Mouse (Mus musculus): ENCODE measurements around the gene Zfp599.
"Not testable (repeated sequence)": the region's sequence is repeated elsewhere in the genome, so short reads cannot be mapped to it uniquely, and the experiment has no call there.

Zfp599 gene

DNA sequence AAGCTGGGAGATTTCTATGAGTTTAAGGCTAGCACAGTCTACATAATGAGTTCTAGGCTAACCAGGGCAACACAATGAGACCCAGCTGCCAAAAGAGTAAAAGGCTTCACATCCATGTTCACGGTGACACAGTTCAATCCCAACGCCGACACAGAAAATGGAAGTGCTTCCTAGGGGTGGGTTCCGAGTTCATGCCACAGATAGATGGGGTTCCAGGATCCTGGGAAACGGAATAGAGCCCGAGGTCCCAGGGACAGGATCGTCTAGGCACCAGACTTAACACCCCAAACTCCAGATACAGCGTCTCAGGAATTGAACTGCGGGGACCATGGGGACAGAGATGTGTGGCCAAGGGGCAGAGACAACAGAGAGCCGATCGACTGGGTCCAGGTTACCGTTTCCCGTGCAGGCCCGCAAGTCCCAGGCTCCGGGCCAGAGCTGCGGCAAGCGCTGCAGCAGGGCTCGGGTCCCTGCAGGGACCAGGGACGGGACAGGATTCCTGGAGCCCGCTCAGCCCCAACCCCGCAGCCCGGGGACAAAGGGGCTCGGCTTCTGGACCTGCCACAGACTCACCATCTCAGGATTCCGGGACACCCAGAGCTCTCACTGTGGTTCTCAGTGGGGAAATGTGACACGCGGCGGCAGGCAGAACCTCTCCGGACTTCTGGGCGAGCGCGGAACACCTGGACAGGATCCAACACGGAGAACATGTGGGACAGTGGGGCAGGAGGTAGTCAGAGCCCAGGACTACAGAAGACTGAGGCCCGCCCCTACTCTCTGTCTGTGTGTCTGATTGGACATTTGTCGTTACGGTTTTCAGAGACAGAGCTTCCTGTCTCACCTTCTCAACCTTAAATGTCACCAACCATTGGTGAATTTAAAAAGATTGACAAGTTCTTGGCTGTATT is at the start of gene Zfp599:
Zfp599 (minus strand) TSS at position 712 of the 908 bp plus-strand sequence.
- peak; percentile 34 for DNase-seq (ENCODE audit: low spot score)

DNA sequence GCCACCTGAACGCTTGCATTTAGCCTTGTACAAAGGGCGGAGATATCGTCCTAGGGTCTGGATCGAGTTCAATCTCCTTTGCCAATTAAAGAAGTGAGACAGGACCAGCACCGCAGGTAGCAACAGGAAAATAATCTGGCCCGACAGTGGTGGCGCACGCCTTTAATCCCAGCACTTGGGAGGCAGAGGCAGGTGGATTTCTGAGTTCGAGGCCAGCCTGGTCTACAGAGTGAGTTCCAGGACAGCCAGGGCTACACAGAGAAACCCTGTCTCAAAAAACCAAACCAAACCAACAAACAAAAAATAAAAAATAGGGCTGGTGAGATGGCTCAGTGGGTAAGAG is 48.2 kb upstream of the Zfp599 start:
- DNase-seq (ENCODE audit: low spot score), result not testable (repeated sequence)

DNA sequence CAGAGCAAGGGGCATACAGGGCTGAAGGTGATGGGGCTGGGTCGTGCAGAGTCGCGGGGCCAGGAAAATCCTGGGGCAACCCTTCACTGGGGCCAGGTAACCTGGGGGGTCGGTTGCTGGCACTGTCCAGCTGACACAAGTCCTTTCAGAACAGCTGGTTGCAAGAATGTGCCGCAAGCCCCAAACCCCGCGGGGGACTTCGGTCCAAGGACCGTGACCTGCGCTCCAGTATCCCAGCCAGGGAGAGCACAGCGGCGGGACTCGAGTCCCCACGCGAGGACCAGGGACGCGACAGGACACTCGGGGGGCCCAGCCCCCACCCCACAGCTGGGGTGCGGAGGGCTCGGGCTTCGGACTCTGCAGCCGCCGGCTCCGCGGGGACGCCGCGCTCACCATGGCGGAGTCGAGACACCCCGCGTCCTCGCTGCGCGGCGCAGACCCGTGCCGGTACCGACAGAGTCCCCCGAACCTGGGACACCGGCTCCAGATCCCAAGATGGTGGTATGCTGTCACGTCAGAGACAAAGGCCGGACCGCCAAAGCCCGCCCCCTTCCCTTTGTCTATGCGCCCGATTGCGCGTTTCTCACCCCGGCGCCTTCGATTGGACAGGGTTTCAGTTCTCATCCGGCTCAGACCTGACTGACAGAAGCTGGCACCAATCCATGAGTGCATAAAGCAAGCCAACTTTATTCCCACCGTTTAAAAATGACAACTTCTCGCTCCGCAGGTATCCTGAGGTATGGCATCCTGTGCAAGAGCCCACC is 47.6 kb upstream of the Zfp599 start, which contains the start of gene Zfp810:
Zfp810 (minus strand) TSS at position 493 of the 764 bp plus-strand sequence.
- peak; percentile 81 for DNase-seq (ENCODE audit: low spot score)

DNA sequence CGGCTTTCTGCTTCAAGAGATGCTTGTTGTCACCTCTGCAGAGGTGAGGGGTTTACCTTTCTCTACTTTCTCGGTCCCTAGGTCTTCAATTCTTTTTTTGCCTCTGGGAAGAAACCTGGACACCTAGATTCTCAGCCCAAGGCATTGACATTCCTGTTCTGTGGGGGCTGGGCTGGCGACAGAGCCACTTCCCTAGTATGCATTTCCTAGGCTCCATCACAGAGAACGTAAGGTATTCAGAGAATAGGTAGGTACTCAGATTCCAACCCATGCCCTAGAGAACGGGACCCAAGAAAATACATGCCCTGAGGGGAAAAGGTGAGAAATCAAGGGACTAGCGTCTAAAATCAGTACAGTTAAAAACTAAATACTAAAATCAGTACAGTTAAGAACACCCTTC is 47.0 kb upstream of the Zfp599 start:
- no peak for DNase-seq (ENCODE audit: low spot score)

DNA sequence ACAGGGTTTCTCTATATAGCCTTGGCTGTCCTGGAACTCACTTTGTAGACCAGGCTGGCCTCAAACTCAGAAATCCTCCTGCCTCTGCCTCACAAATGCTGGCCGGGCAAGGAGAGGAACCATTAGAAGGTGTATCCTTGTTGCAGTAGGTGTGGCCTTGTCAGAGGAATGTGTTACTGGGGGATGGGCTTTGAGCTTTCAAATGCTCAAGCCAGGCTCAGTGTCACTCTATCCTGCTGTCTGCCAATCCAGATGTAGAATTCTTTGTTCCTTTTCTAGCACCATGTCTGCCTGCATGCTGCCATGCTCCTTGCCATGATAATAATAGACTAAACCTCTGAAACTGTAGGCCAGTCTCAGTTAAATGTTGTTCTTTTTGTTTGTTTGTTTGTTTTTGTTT is 42.5 kb upstream of the Zfp599 start:
- DNase-seq (ENCODE audit: low spot score), result no peak

DNA sequence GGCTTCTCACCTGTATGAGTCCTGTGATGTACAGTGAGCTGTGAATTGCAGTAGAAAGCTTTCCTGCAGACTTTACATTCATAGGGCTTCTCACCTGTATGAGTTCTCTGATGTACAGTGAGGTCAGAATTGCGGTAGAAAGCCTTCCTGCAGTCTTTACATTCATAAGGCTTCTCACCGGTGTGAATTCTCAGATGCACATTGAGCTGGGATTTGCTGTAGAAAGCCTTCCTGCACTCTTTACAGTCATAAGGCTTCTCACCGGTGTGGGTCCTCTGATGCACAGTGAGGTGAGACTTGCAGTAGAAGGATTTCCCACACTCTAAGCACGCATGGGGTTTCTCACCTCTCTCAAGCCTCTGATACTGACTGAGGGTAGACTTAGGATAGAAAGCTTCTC is 19.0 kb upstream of the Zfp599 start:
- no peak for DNase-seq (ENCODE audit: low spot score)

DNA sequence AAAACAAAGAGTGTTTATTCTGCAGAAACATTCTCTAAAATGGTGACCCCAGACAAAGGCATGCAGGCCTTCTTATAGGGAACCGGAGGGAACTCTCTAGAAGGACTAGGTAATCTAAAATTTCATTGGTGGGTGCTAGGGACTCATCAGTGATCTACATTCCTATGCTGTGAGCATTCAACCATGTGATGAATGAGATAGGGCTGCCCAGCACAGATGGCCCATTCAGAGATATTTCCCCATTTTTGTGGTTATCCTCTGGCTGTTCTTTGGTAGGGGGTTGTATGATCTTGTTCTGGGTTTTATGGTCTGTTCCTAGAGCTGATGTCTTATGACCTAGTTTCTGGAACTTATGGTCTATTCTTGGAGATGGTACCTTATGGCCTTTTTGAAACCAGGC is 9.2 kb upstream of the Zfp599 start:
- no peak for DNase-seq (ENCODE audit: low spot score)

DNA sequence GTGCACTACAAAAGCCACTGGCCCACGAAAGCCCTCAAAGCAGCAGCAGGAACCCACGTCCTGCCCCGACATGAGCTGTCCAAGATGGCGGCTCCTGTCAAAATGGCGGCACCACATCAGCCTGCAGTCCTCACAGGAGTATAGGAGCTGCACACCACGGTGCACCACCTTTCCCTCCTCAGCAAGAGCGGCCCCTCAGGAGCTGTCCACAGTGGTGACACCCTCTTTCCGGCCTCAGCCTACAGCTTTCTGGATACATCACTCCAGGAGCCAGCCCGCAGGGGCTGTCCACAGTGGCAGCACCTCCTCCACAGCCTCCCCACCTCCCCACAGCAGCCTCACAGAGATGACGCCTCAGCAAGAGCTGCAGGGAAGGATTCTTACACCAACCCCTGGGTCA is 2.9 kb upstream of the Zfp599 start:
- no peak for DNase-seq (ENCODE audit: low spot score)

DNA sequence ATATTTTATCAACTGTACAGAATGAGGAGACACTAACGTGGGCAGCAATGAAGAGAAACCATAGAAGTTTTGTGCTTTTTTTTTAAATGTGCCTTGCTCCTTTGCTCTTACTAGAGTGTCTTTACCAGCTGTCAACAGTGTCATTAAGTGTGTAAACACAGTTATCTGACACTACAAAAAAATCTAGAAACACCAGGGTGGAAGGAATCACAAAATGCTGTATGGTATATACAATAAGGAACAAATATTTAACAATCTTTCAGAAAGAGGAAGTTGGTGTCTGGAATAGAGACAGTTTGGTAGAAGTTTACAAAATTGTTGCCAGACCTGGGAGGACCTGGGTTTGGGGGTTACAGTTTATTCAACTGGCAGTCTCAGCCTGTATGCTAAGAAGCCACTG is 1.9 kb upstream of the Zfp599 start:
- DNase-seq (ENCODE audit: low spot score), result no peak

DNA sequence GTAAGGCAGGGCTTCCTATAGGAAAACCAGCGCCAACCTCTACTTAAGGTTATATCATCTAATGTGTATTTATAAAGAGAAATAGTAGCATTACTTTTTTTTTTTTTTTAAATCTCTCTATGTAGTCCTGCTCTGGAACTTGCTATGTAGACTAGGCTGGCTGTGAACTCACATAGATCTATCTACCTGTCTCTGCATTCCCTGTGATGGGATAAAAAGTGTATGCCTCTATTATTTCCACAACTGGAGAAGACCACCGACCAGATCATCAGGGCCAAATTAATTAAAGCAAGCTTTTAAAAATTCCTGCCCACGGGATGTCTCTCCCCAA is 362 bp upstream of the Zfp599 start:
- no peak for DNase-seq (ENCODE audit: low spot score)

DNA sequence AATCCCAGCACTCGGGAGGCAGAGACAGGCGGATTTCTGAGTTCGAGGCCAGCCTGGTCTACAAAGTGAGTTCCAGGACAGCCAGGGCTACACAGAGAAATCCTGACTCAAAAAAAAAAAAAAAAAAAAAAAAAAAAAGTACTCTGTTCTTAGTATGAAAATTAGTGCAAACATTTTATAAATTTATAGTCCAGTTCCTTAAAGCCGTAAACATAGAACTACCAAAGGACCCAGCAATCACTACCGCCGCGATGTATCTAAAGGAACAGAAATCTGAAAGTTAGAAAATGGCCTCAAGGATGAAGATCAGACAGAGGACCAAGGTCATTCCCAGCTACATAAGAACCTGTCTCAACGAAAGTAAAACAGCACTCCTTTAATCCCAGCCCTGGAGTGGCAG is 911 bp downstream of the Zfp599 start:
- DNase-seq (ENCODE audit: low spot score), result no peak

DNA sequence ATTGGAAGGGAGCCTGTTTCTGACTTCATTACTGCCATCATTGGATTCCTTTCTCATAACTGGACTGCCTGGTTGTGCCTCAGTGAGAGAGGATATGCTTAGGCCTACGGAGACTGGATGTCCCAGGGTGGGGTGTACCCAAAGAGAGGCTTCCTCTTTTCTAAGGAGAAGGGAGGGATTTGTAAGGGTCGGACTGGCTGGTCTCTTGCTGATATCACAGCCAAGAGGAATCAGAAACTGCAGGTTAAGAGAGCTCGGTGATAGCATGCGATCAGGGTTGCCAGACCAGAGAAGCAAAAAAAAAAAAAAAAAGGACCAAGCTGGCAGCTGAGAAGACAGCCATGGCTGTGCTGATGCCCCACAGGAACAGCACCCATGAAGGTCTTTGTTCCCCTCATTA is 3.1 kb downstream of the Zfp599 start:
- DNase-seq (ENCODE audit: low spot score), result no peak

DNA sequence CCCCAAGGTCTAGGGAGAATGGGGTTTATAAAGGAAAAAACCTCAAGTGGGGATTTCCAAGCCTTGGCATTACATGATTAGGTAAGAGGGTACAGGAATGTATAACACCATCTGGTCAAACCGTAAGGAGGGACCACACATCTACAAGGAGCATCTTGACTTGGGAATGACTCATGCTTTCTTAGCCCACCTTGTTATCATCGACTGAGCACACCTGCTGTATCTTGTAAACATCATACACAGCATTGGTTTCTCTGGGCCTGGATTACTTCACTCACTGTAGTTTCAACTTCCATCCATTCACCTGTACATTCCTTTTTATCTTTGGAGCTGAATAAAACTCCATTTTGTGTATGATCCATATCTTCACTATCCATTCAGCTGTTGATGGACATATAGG is 15.5 kb downstream of the Zfp599 start:
- no peak for DNase-seq (ENCODE audit: low spot score)

DNA sequence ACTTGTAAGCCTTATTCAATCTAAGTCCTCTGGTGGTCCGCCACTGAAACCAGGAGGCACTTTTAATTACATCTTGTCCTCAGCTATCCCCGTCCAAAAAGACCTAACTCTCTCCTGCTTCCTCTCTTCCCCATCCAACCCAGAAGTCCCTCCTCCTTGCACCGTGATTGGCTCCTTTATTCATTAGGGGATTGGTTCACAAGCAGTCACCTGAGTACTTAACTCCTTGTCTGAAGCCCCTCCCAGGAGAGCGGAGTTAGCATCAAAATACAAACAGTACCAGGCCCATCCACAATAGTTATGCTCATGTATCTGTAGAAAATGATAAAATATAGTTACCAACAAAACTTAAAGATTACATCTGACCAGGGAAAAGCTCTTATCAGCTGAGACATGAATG is 19.7 kb downstream of the Zfp599 start:
- DNase-seq (ENCODE audit: low spot score), result no peak

DNA sequence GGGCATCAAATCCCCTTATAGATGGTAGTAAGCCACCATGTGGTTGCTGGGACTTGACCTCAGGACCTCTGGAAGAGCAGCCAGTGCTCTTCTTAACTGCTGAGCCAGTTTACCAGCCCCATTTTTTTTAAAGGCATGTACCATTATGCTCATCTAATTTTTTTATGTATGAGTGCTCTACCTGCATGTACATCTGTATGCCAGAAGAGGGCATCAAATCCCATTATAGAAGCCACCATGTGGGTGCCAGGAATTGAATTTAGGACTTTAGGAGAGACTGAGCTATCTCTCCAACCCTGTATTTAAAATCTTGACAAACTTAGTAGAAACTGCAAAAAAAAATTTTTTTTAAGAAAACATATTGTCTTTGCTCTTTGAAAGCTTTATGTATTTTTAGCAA is 29.1 kb downstream of the Zfp599 start:
- no peak for DNase-seq (ENCODE audit: low spot score)

DNA sequence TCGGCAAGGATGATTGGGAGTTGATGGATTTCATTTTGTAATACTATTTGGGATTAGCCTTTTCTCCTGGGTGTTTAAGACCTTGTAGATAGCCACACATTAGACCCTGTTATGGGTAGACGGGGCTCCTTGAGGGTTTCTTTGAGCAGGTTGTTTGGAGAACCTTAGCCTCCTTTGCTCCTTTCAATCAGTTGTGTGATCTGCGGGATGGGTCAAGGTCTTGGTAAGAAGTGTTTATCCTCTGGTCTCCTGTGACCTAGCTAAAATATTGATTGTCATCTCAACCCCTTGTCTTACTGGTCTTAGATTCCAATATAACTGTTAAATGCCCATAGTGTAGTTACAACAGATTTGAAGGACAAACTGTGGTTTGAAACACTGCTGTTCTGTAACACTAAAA is 29.6 kb downstream of the Zfp599 start:
- no peak for DNase-seq (ENCODE audit: low spot score)

DNA sequence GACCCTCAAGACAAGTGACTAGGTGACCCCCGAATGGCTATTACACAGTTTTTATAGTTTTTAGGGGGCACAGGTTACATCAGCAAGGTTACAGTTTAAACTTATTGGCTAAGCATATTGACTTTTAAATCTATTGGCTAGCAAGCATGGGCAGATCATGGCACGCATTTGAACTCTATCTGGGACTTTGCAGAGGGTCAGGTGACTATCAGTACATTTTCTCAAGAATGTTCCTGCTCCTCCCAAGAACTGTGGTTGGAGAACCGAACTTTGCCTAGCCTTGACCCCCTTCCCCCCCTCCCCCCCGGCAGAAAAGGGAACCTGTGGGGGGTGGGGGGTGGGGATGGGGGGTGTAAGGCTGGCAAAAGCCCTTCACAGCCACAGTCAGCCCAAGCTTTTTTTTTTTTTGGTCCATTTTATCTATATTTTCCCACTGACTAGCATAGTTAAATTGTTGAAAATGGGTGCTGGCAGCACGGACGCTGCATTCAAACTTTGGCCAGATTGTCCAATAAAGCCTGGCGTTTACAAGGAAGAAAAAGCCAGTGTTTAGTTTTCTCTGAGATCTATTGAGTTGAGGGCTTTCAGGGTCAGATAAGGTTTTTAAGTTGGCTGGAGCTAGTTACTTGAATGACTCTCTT is 30.2 kb downstream of the Zfp599 start:
- DNase-seq (ENCODE audit: low spot score), result no peak

DNA sequence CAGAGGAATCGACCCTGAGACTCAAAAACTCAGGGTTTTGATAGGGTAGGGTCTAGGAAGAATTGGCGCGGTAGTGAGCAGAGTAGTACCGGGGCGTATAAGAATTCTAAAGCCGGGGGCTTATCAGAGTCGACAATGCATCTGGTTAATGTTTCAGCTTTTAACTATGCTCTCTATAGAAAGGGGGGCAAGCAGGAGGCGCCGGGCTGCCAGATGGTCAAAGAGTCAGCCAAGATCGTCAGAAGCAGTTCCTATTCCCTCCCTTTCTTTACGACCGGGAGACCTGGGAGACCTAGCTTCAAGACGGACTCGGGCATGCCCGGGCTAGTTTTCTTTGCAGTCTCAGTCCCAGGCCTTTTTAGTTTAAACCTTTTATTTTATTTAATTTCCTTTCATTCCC is 32.8 kb downstream of the Zfp599 start:
- DNase-seq (ENCODE audit: low spot score), result peak; percentile 58

DNA sequence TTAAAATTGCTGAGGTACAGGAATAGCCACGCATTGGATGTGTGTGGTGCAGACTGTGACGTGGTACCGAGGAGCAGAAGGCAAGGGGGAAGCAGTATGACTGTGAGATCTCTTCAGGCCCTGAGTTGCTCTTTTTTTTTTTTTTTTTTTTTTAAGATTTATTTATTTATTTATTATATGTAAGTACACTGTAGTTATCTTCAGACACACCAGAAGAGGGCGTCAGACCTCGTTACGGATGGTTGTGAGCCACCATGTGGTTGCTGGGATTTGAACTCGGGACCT is 33.4 kb downstream of the Zfp599 start:
- DNase-seq (ENCODE audit: low spot score), result not testable (repeated sequence)

DNA sequence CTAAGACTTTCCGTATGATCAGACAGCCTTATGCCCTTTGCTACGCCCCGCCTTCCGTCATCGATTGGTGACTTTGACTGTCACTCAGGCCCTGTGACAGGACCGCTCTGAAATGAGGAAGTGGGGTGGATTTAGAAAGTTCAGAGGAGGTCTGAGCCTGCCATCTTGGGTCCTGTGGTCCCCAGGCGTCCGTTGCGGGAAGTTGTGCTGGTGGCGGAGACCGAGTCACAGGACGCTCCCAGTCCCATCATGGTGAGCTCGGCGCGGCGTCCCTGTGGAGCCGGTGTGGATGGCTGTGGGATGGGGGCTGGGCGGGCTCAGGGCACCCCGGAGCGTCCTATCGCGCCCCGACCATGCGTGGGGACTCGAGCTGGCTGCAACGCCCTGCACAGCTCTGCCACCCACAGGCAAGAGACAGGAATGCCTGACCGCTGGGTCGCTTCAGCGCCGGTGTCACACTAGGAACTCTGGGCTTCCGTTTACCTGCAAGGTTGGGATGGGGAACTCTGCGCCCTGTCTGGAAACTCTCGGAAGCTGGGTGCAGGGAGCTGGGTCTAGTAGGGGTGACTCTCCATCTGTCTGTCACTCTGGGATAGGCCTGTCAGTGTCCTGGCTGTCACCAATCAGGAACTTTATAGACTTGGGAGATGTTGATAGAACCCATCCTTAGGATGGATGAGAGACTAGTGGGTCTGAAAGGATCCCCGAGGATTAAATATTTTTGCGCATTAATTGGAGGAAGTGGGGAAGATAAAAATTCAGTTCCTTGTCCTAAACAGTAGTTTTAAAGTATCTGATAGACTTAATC is 33.9 kb downstream of the Zfp599 start, which contains the start of gene Zfp809:
Zfp809 (plus strand) TSS at position 134 of the 808 bp plus-strand sequence.
- peak; percentile 99 for DNase-seq (ENCODE audit: low spot score)

DNA sequence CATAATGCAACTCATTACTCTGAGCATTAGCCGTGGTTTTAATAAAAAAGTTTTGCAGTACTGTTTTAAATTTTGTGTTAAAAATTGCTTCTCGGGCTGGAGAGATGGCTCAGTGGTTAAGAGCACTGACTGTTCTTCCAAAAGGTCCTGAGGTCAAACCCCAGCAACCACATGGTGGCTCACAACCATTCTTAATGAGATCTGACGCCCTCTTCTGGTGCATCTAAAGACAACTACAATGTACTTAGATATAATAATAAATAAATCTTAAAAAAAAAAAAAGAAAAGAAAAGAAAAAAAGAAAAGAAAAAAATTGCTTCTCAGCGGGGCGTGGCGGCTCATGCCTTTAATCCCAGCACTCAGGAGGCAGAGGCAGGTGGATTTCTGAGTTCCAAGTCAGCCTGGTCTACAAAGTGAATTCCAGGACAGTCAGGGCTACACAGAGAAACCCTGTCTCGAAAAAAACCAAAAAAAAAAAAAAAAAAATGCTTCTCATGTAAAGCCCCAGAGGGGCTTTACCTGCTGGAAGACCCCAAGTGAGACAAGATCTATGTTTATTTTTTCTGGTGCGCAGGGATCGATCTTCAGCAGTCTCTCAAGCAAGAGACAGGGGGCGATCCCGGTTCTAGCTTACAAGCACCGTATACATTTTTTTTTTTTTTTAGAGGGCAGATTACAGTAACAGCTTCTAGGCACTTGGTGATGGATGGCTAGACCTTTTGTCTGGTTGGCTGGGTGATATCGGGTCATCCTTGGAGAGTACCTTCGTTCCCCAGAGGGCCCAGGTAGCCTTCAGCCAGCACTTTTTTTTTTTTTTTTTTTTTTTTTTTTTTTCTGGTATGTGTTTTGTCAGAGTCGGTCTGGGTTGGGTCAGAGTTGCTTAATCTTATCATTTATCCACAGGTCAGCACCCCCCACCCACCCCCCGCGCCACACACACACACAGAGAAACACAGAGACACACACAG is 34.9 kb downstream of the Zfp599 start:
- DNase-seq (ENCODE audit: low spot score), result no peak
